Mouse (Mus musculus): ENCODE measurements around the gene Fgd2. TPM values are rescaled to one million over a fixed set of nuclear protein-coding genes. Genes with fewer than 3 reads are reported as not detected.
A peak's percentile ranks its signal among the peaks of the same experiment; 100 is the strongest.

Gene Fgd2
- polyA plus RNA-seq, 1 experiment from 2014 or later: 5.9 TPM

DNA sequence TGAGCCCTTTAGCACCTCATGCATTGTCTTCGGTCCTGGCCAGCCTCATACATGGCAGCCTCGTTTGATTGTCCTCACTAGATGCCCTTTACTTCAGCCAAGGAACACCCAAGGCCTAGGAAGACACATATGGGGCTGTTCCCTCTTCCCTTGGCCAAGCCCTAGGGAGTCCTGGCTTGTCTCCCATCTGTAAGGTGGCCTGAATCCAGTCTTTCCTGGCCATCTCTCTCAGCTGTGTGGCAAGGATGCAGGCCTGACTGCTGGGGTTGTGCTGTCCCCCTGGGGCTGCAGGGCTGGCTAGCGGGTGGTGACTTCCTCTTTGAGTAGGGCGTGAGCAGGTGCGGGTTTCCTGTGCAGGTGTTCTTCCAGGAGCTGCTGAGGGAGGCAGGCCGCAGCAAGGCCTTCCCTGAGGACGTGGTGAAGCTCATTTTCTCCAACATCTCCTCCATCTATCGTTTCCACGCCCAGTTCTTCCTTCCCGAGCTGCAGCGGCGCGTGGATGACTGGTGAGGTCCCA, 4.4 kb downstream of the Fgd2 start:
- no peaks in the 10 kb centered on the region for H3K36me3 ChIP-seq (ENCODE audit: control insufficient read depth, insufficient read depth, low read length)
- no peak overlapping the region for H3K27ac ChIP-seq (replicated peaks)
- DNase-seq (ENCODE audit: low spot score) (no peak), ATAC-seq (ENCODE audit: low FRiP score, low TSS enrichment) (no peak)
- H3K4me2 ChIP-seq (replicated peaks; ENCODE audit: low read depth): no peak overlapping the region
- TF ChIP-seq EP300 (optimal IDR thresholded peaks at IDR 0.05) (no peak), CTCF (IDR thresholded peaks at IDR 0.05; ENCODE audit: low read depth) (no peak)
- H3K4me1 ChIP-seq (replicated peaks; ENCODE audit: control insufficient read depth, insufficient read depth): no peaks in the 10 kb centered on the region
- no peak overlapping the region for H3K9ac ChIP-seq (ENCODE audit: low read length)
- no peaks in the 10 kb centered on the region for H3K9me3 ChIP-seq (ENCODE audit: control insufficient read depth, low read length)
- 83% methylated on average over 13 of the region's 13 CpGs for WGBS
- no peaks in the 10 kb centered on the region for H3K27me3 ChIP-seq (ENCODE audit: control insufficient read depth, insufficient read depth, low read length)
- H3K4me3 ChIP-seq (ENCODE audit: low read depth, low read length): no peak overlapping the region

DNA sequence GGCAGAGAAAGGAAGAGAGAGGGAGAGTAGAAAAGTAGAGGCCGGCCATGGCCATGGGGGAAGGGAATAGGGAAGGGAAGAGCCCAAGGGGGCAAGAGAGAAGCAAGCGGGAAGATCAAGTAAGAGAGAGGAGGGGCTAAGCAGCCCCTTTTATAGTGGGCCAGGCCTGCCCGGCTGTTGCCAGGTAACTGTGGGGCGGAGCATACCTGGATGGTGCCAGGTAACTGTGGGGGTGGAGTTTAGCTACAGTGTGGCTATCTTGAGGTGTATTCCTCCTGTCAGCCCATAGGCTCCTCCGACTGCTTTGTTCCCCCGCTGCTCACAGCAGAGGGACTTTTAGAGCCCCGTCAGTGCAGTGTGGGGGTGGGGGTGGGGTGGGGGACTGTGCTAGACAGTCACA, 8.0 kb downstream of the Fgd2 start:
- Histone ChIP-seq H3K4me1 (replicated peaks; ENCODE audit: control insufficient read depth, insufficient read depth) (no peaks in the 10 kb centered on the region), H3K36me3 (ENCODE audit: control insufficient read depth, insufficient read depth, low read length) (no peaks in the 10 kb centered on the region), H3K27me3 (ENCODE audit: control insufficient read depth, insufficient read depth, low read length) (no peaks in the 10 kb centered on the region), H3K4me3 (ENCODE audit: low read depth, low read length) (0 out of 2 replicates have a peak overlapping the region, but pooled peaks have one; percentile 8), H3K4me2 (replicated peaks; ENCODE audit: low read depth) (peak overlapping the region; percentile 40), H3K9me3 (ENCODE audit: control insufficient read depth, low read length) (no peaks in the 10 kb centered on the region), H3K9ac (ENCODE audit: low read length) (no peak overlapping the region), H3K27ac (replicated peaks) (no peak overlapping the region)
- TF ChIP-seq EP300 (optimal IDR thresholded peaks at IDR 0.05) (no peak), CTCF (IDR thresholded peaks at IDR 0.05; ENCODE audit: low read depth) (no peak)
- WGBS: 17% methylated on average over 7 of the region's 7 CpGs
- peak; percentile 18 for ATAC-seq (ENCODE audit: low FRiP score, low TSS enrichment)
- DNase-seq (ENCODE audit: low spot score): peak; percentile 65

DNA sequence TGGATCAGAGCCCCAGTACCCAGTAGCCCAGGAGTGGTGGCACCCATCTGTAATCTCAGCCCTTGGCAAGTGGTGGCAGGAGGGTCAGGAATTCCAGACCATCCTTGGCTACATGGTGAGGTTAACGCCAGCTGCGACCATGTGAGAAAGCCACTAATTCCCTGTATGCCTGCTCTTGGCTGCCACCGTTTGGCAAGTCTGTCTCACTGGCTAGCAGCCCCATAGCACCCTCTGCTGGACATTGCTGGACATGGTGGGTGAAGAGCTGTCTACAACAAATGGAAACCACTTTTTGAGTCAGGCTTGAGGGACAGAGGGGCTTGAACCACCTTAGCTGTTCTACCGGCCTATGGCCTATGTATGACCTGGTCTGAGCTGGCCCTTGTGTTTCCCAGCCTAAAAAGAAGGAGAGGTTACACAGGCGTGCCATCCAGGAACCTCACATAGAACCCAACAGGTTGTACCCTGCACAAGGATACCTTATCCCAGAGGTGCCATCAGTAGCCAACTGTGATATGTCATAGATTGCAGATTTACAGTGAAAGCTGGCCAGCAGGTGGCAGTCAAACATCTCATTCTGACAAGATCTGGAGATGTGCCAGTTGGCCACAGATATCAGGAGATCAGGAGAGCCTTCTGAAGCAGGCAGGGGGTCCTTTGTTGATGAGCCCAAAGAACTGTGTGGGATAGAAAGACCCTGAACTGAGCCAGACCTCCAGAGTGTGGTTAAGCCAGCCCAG, 10.4 kb downstream of the Fgd2 start:
- Histone ChIP-seq H3K4me2 (replicated peaks; ENCODE audit: low read depth) (no peak overlapping the region), H3K36me3 (ENCODE audit: control insufficient read depth, insufficient read depth, low read length) (no peaks in the 10 kb centered on the region), H3K9ac (ENCODE audit: low read length) (no peak overlapping the region), H3K27ac (replicated peaks) (no peak overlapping the region), H3K4me1 (replicated peaks; ENCODE audit: control insufficient read depth, insufficient read depth) (no peaks in the 10 kb centered on the region), H3K9me3 (ENCODE audit: control insufficient read depth, low read length) (no peaks in the 10 kb centered on the region), H3K4me3 (ENCODE audit: low read depth, low read length) (no peak overlapping the region), H3K27me3 (ENCODE audit: control insufficient read depth, insufficient read depth, low read length) (no peaks in the 10 kb centered on the region)
- 11% methylated on average over 5 of the region's 5 CpGs for WGBS
- TF ChIP-seq CTCF (IDR thresholded peaks at IDR 0.05; ENCODE audit: low read depth) (peak; percentile 100), EP300 (optimal IDR thresholded peaks at IDR 0.05) (no peak)
- ATAC-seq (ENCODE audit: low FRiP score, low TSS enrichment) (peak; percentile 35), DNase-seq (ENCODE audit: low spot score) (peak; percentile 93)

DNA sequence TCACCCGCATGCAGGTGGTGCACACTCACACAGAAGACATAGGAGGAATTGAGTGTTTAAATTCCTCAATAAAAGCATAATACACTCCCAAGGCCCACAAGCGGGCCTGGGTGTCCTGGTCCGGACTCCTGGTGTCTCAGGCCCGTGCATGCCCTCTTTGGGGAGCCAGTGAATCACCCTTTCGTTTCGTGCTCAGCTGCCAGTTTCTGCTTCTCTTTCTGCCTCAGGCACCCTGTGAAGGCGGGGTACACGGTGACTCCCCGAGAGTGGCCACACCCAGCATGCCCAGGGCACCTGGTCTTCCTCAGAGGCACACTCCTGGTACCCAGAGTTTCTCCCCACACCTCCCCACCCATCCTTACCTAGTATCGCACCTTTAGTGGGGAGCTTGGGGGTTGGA, 15.2 kb downstream of the Fgd2 start:
- WGBS: 73% methylated on average over 10 of the region's 10 CpGs
- ATAC-seq (ENCODE audit: low FRiP score, low TSS enrichment) (no peak), DNase-seq (ENCODE audit: low spot score) (no peak)
- no peak overlapping the region for H3K4me3 ChIP-seq (ENCODE audit: low read depth, low read length)
- no peak overlapping the region for H3K4me2 ChIP-seq (replicated peaks; ENCODE audit: low read depth)
- no peaks in the 10 kb centered on the region for H3K9me3 ChIP-seq (ENCODE audit: control insufficient read depth, low read length)
- no peak overlapping the region for H3K9ac ChIP-seq (ENCODE audit: low read length)
- H3K27ac ChIP-seq (replicated peaks): 0 out of 2 replicates have a peak overlapping the region, but pooled peaks have one; percentile 14
- TF ChIP-seq CTCF (IDR thresholded peaks at IDR 0.05; ENCODE audit: low read depth) (no peak), EP300 (optimal IDR thresholded peaks at IDR 0.05) (no peak)
- no peaks in the 10 kb centered on the region for H3K27me3 ChIP-seq (ENCODE audit: control insufficient read depth, insufficient read depth, low read length)
- no peaks in the 10 kb centered on the region for H3K36me3 ChIP-seq (ENCODE audit: control insufficient read depth, insufficient read depth, low read length)
- no peaks in the 10 kb centered on the region for H3K4me1 ChIP-seq (replicated peaks; ENCODE audit: control insufficient read depth, insufficient read depth)

DNA sequence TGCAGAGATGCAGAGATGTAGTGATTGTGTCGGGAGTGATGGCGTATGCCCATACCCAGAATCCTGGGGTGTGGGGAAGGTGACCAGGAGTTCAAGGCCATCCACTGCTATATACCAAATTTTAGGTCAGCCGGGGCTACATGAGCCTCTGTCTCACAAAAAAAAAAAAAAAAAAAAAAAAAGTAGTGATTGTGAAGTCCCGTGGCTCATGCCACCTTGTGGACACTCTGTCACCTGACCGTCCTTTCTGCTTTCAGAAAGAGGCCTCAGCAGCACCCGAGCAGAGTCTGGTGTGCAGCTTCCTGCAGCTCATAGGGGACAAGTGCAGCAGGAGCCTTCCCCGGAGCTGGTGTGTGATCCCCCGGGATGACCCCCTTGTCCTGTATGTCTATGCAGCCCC, 17.3 kb downstream of the Fgd2 start:
- Histone ChIP-seq H3K36me3 (ENCODE audit: control insufficient read depth, insufficient read depth, low read length) (no peaks in the 10 kb centered on the region), H3K4me1 (replicated peaks; ENCODE audit: control insufficient read depth, insufficient read depth) (no peaks in the 10 kb centered on the region), H3K27me3 (ENCODE audit: control insufficient read depth, insufficient read depth, low read length) (no peaks in the 10 kb centered on the region), H3K9me3 (ENCODE audit: control insufficient read depth, low read length) (no peaks in the 10 kb centered on the region), H3K4me3 (ENCODE audit: low read depth, low read length) (no peak overlapping the region), H3K9ac (ENCODE audit: low read length) (no peak overlapping the region), H3K27ac (replicated peaks) (no peak overlapping the region), H3K4me2 (replicated peaks; ENCODE audit: low read depth) (no peak overlapping the region)
- ATAC-seq (ENCODE audit: low FRiP score, low TSS enrichment) (no peak), DNase-seq (ENCODE audit: low spot score) (no peak)
- TF ChIP-seq CTCF (IDR thresholded peaks at IDR 0.05; ENCODE audit: low read depth): peak; percentile 48
- no peak for TF ChIP-seq EP300 (optimal IDR thresholded peaks at IDR 0.05)
- WGBS: 62% methylated on average over 8 of the region's 8 CpGs

DNA sequence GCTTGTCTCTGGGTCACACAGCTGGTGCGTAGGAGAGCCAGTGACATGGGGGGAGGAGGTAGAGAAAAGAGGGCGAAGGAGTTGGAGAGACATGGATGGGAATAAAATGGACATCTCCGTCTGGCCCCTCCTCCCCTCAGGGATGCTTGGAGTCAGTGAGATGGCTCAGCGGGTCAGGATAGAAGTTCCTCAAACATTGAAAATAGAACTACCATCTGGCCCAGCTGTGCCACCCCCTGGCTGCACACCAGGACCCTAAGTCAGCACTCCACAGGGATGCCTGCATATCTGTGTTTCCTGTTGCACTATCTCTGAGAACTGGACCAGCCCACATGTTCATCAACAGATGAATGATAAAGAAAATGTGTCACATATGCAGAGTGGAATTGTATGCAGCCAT, 19.5 kb downstream of the Fgd2 start:
- 74% methylated on average over 4 of the region's 4 CpGs for WGBS
- H3K9ac ChIP-seq (ENCODE audit: low read length): no peak overlapping the region
- H3K9me3 ChIP-seq (ENCODE audit: control insufficient read depth, low read length): no peaks in the 10 kb centered on the region
- no peak for ATAC-seq (ENCODE audit: low FRiP score, low TSS enrichment)
- no peak for TF ChIP-seq EP300 (optimal IDR thresholded peaks at IDR 0.05)
- no peak for TF ChIP-seq CTCF (IDR thresholded peaks at IDR 0.05; ENCODE audit: low read depth)
- H3K4me2 ChIP-seq (replicated peaks; ENCODE audit: low read depth): no peak overlapping the region
- no peak overlapping the region for H3K27ac ChIP-seq (replicated peaks)
- H3K27me3 ChIP-seq (ENCODE audit: control insufficient read depth, insufficient read depth, low read length): no peaks in the 10 kb centered on the region
- H3K4me1 ChIP-seq (replicated peaks; ENCODE audit: control insufficient read depth, insufficient read depth): no peaks in the 10 kb centered on the region
- DNase-seq (ENCODE audit: low spot score): no peak
- no peaks in the 10 kb centered on the region for H3K36me3 ChIP-seq (ENCODE audit: control insufficient read depth, insufficient read depth, low read length)
- no peak overlapping the region for H3K4me3 ChIP-seq (ENCODE audit: low read depth, low read length)

All from stomach, postnatal 0 days (tissue).